Mouse (Mus musculus): ENCODE measurements around the gene Stra6l. TPM values are rescaled to one million over a fixed set of nuclear protein-coding genes. Genes with fewer than 3 reads are reported as not detected.

The Stra6l gene
- total RNA-seq (2015; ENCODE audit: low replicate concordance) (not detected in 2 replicates), total RNA-seq (2017; ENCODE audit: low replicate concordance) (not detected in 2 replicates)

- no peak for ATAC-seq (replicated peaks; ENCODE audit: low FRiP score, poor library complexity, severe bottlenecking)
Measured at GRCm38 (mm10) chr4:45848109-45848824, at the start of gene Stra6l. Gene Stra6l (plus strand): TSS chr4:45848664.

GRCm38 (mm10) chr4:45798964-45799363 is 49.5 kb upstream of the Stra6l start, which contains the start of gene Aldh1b1:
Gene Aldh1b1 (plus strand): TSS chr4:45799022.
- ATAC-seq (replicated peaks; ENCODE audit: low FRiP score, poor library complexity, severe bottlenecking) = no peak; the same call in 1 of the 2 replicates

DNA sequence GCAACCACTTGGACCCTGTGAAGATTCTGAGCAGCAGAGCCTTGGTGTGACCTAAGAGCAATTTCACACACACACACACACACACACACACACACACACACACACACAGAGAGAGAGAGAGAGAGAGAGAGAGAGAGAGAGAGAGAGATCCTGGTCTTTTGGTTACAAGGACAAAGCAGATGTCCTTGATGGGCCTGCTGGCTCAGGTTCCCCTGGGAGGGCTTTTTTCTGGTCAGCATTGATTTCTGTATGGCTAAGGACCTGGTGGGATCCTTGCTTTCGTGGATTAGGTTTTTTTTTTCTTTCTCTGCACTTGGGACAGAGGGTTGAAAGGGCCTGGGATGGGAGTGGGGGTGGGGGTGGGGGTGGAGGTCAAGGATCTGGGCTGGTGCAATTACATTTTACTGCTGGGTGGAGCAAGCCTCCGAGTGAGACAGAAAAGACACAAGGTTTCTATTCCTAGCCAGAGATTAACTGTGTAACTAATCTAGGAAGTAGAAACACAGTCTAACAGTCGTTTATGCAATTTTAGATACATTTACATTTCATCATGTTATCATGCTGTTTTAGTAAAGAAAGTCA is 48.4 kb upstream of the Stra6l start:
- no peak for ATAC-seq (replicated peaks; ENCODE audit: low FRiP score, poor library complexity, severe bottlenecking)

DNA sequence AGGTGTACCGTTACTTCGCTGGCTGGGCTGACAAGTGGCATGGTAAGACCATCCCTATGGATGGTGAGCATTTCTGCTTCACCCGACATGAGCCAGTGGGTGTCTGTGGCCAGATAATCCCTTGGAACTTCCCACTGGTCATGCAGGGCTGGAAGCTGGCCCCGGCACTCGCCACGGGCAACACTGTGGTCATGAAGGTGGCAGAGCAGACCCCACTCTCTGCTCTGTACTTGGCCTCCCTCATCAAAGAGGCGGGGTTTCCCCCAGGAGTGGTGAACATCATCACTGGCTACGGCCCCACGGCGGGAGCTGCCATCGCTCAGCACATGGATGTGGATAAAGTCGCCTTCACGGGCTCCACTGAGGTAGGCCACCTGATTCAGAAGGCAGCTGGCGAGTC is 45.6 kb upstream of the Stra6l start:
- no peak for ATAC-seq (replicated peaks; ENCODE audit: low FRiP score, poor library complexity, severe bottlenecking)

DNA sequence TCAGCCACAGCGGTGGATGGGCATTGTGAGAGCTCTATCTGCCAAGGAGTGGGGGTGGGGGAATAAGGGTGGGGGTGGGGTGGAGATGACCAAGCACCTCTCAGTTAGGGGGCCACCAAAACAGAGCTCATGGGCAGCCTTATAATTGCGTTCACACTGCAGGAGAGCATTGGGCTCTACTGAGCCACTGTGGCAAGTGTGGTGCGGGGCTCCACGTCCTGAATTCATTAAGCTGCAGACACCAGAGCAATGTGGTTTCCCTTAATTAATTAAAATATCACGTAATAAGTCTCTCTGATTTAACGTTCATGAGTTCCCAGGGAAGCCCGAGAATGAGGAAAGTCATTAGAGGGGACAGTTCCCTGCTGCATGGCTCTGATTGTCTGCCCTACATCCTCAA is 40.4 kb upstream of the Stra6l start:
- no peak for ATAC-seq (replicated peaks; ENCODE audit: low FRiP score, poor library complexity, severe bottlenecking)

DNA sequence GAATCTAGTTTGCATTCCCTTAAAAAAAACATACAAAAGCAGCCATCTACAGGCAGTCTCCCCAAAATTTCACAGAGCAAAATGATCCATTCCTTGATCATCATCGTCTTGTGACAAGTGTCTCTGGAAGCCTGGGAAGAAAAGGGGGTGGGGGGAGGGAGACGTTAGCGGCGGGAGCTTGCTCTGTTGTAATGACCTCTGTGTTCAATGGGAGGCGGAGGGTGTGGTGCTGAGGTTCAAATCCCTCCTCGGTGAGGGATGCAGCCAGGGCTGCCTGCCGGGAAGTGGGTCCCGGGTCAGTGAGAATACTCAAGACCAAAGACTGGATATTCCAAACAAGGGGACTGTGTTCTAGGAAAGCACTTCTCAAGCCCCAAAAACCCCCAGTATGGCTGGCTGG is 37.2 kb upstream of the Stra6l start:
- ATAC-seq (replicated peaks; ENCODE audit: low FRiP score, poor library complexity, severe bottlenecking) = no peak

GRCm38 (mm10) chr4:45815542-45815941 is 32.9 kb upstream of the Stra6l start:
- ATAC-seq (replicated peaks; ENCODE audit: low FRiP score, poor library complexity, severe bottlenecking) = no peak

- ATAC-seq (replicated peaks; ENCODE audit: low FRiP score, poor library complexity, severe bottlenecking) = no peak
Measured at GRCm38 (mm10) chr4:45818814-45819207, 29.7 kb upstream of the Stra6l start.

- no peak for ATAC-seq (replicated peaks; ENCODE audit: low FRiP score, poor library complexity, severe bottlenecking)
Measured at GRCm38 (mm10) chr4:45819208-45819931, 29.1 kb upstream of the Stra6l start.

DNA sequence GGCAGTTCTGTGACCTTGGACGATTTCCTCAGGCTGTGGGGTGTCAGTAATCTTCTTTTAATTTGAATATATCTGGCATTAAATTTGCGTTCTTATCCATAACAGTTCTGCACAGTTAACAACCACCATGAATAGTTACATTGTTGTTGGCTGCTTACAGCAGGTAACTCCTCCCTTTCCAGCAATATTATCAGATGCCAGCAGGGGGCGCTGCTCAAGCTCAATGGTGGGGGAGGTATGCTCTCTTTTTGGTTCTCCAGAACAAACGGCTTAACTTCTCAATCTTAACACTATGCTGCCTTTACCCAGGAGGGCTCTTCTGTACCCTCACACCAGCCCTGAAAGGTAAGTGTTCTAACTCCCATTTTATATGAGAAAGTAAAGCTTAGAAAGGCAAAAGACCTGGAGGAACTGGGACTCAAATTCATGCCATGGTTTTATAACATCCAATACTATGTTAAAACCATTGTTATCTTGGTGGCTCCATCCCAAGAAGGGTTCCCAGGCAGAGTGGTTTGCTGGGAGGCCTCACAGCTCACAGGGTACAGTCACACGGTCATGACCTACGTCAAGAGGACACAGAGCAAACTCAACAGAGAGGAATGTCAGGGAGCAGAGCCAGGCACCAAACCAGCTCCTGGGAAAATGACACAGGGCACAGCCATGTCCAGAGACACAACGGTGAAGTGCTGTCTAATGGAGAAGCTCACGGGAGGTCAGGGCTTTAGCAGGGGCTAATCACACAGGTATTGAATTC is 28.2 kb upstream of the Stra6l start:
- peak; percentile 29; the same call in 1 of the 2 replicates for ATAC-seq (replicated peaks; ENCODE audit: low FRiP score, poor library complexity, severe bottlenecking)

DNA sequence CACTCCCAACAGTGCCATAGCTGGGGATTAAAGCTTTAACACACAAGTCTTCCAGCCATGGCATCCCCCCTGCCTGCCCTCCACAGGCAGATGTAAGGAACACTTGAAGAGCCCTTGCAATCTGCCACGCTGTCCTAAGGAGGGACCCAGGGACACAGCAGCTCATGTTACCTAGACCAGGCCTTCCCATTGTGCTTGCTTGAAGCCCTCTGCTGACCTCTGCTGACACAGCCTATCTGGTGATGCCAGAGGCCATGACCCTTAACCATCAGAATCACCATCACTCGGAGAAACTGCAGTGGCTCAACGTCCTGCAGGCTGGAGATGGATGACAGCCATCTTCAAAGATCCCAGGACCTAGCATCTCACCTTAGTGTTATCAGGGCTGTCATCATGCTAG is 26.5 kb upstream of the Stra6l start:
- no peak for ATAC-seq (replicated peaks; ENCODE audit: low FRiP score, poor library complexity, severe bottlenecking)

DNA sequence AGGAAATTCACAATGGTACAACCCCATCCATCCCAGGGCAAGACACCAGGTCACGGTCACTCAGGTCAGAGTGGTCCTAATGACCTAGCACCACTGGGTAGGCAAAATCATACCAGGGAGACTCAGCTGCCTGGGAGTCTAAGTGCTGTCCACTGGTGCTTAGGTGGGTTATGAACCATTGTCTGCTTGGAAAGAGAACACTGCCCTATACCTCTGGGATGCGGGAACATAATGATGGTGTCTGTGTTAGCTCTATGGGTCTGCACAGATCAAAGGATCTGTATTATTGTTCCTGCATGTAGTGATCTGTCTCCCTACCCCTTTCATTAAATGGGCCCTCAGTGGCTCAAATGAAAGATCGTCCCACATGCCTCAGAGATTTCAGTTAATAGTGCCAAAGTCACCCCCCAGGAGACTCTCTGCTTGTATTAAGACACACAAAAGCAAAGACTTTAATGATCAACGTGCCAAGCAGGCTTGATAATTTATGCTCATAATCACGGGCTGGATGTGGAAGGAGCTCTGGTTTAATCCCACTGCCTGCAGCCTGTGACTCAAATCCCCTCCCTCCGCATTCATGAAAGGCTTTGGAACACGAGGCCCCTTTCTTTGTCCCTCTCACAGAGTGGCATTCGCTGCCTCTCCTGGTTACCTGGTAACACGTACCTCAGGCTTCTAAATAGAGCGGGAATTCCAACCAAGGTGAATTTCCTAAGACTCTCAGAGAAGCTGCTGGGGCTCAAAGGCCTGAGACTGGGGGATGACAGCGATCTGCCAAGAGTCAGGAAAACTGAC is 25.5 kb upstream of the Stra6l start:
- no peak for ATAC-seq (replicated peaks; ENCODE audit: low FRiP score, poor library complexity, severe bottlenecking)

- no peak for ATAC-seq (replicated peaks; ENCODE audit: low FRiP score, poor library complexity, severe bottlenecking)
Measured at GRCm38 (mm10) chr4:45824049-45824760, 24.3 kb upstream of the Stra6l start.

DNA sequence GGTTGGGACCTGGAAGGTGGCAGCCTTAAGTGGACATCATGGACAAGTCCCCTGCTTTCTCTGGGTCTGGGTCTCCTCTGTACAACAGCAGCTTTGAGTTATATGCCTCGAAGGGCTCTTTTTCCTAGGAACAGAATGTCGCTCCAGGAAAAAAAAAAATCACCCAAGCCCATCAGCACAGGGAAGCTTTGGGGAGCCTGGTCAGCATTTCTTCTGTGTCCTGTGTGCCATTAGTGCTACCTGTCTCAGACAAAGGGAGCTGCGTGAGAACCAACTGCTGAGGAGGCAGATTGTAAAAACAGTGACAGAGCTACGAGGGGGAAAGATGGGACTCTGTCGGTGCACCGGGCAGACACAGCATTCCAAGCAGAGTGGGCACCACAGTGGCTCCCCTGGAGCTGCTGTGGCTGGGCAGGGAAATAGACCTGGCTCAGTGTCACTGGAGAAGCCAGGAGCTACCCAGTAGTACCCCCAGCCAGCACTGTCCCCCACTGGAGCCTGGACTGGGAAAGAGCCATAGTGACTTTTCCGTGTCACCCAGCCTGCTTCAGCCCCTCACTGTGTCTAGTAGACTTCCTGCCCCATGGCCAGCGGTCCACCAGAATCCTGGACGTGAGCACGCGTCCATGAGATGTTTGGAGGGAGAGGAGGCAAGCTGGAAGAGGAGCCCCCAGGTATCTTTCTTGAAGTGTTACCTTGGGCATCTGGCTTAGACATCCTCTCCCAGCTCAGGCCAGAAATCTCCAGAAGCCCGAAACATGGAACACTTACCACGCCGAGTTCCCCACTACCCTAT is 23.5 kb upstream of the Stra6l start:
- ATAC-seq (replicated peaks; ENCODE audit: low FRiP score, poor library complexity, severe bottlenecking) = no peak

GRCm38 (mm10) chr4:45826275-45827040 is 22.0 kb upstream of the Stra6l start, which contains the start of gene Igfbpl1:
Gene Igfbpl1 (minus strand): TSS chr4:45826923.
- no peak for ATAC-seq (replicated peaks; ENCODE audit: low FRiP score, poor library complexity, severe bottlenecking)

- ATAC-seq (replicated peaks; ENCODE audit: low FRiP score, poor library complexity, severe bottlenecking) = no peak
Measured at GRCm38 (mm10) chr4:45829907-45830759, 18.3 kb upstream of the Stra6l start.
